Mouse (Mus musculus): ENCODE data around the gene Traf3ip3. TPM values are rescaled to one million over a fixed set of nuclear protein-coding genes. Genes with fewer than 3 reads are reported as not detected.

Gene Traf3ip3
- polyA plus RNA-seq, 1 experiment from 2014 or later, result 3.0 TPM

GRCm38 (mm10) chr1:193216000-193216399 lies 14.5 kb upstream of the Traf3ip3 start:
- 64% methylated on average over 3 of the region's 3 CpGs for WGBS
- ATAC-seq (no peak), DNase-seq (ENCODE audit: low spot score) (no peak)
- TF ChIP-seq CTCF (IDR thresholded peaks at IDR 0.05) (no peak), EP300 (IDR thresholded peaks at IDR 0.05) (no peak)
- H3K36me3 ChIP-seq (ENCODE audit: insufficient read depth, low read length), result no peaks in the 10 kb centered on the region
- H3K9ac ChIP-seq (replicated peaks; ENCODE audit: low read depth), result no peak overlapping the region
- H3K4me3 ChIP-seq (ENCODE audit: low read depth, low read length), result no peak overlapping the region
- H3K27ac ChIP-seq (ENCODE audit: low read length), result no peak overlapping the region
- no peaks in the 10 kb centered on the region for H3K9me3 ChIP-seq (ENCODE audit: low read length)
- no peaks in the 10 kb centered on the region for H3K27me3 ChIP-seq (replicated peaks; ENCODE audit: insufficient read depth, low read length)
- no peak overlapping the region for H3K4me2 ChIP-seq (replicated peaks; ENCODE audit: low read depth, low read length)
- H3K4me1 ChIP-seq (ENCODE audit: insufficient read depth, low read depth, low read length), result no peaks in the 10 kb centered on the region

- H3K27ac ChIP-seq (ENCODE audit: low read length), result peak overlapping the region; percentile 16; the same call in 1 of the 2 replicates
- no peaks in the 10 kb centered on the region for H3K4me1 ChIP-seq (ENCODE audit: insufficient read depth, low read depth, low read length)
- 45% methylated on average over 5 of the region's 5 CpGs for WGBS
- H3K9ac ChIP-seq (replicated peaks; ENCODE audit: low read depth), result no peak overlapping the region
- DNase-seq (ENCODE audit: low spot score), result peak; percentile 90
- no peak for TF ChIP-seq CTCF (IDR thresholded peaks at IDR 0.05)
- peak; percentile 85 for TF ChIP-seq EP300 (IDR thresholded peaks at IDR 0.05)
- no peaks in the 10 kb centered on the region for H3K9me3 ChIP-seq (ENCODE audit: low read length)
- no peaks in the 10 kb centered on the region for H3K36me3 ChIP-seq (ENCODE audit: insufficient read depth, low read length)
- ATAC-seq, result peak; percentile 93
- no peak overlapping the region for H3K4me2 ChIP-seq (replicated peaks; ENCODE audit: low read depth, low read length)
- no peak overlapping the region for H3K4me3 ChIP-seq (ENCODE audit: low read depth, low read length)
- H3K27me3 ChIP-seq (replicated peaks; ENCODE audit: insufficient read depth, low read length), result no peaks in the 10 kb centered on the region
Observed at GRCm38 (mm10) chr1:193214053-193214452, 12.6 kb upstream of the Traf3ip3 start.

- Histone ChIP-seq H3K9me3 (ENCODE audit: low read length) (no peaks in the 10 kb centered on the region), H3K4me1 (ENCODE audit: insufficient read depth, low read depth, low read length) (no peaks in the 10 kb centered on the region), H3K4me3 (ENCODE audit: low read depth, low read length) (no peak overlapping the region), H3K27ac (ENCODE audit: low read length) (no peak overlapping the region), H3K4me2 (replicated peaks; ENCODE audit: low read depth, low read length) (no peak overlapping the region), H3K27me3 (replicated peaks; ENCODE audit: insufficient read depth, low read length) (no peaks in the 10 kb centered on the region), H3K9ac (replicated peaks; ENCODE audit: low read depth) (no peak overlapping the region), H3K36me3 (ENCODE audit: insufficient read depth, low read length) (no peaks in the 10 kb centered on the region)
- ATAC-seq, result no peak
- TF ChIP-seq EP300 (IDR thresholded peaks at IDR 0.05) (no peak), CTCF (IDR thresholded peaks at IDR 0.05) (no peak)
- DNase-seq (ENCODE audit: low spot score), result no peak
- 44% methylated on average over 5 of the region's 5 CpGs for WGBS
Observed at GRCm38 (mm10) chr1:193211371-193211770, 9.9 kb upstream of the Traf3ip3 start.

GRCm38 (mm10) chr1:193208178-193208577 lies 6.7 kb upstream of the Traf3ip3 start:
- H3K27ac ChIP-seq (ENCODE audit: low read length), result no peak overlapping the region
- WGBS, result 34% methylated on average over 2 of the region's 2 CpGs
- H3K36me3 ChIP-seq (ENCODE audit: insufficient read depth, low read length), result no peaks in the 10 kb centered on the region
- no peaks in the 10 kb centered on the region for H3K27me3 ChIP-seq (replicated peaks; ENCODE audit: insufficient read depth, low read length)
- peak; percentile 67 for DNase-seq (ENCODE audit: low spot score)
- no peak overlapping the region for H3K9ac ChIP-seq (replicated peaks; ENCODE audit: low read depth)
- H3K9me3 ChIP-seq (ENCODE audit: low read length), result no peaks in the 10 kb centered on the region
- ATAC-seq, result peak; percentile 52
- no peak overlapping the region for H3K4me2 ChIP-seq (replicated peaks; ENCODE audit: low read depth, low read length)
- TF ChIP-seq CTCF (IDR thresholded peaks at IDR 0.05) (peak; percentile 93), EP300 (IDR thresholded peaks at IDR 0.05) (no peak)
- no peak overlapping the region for H3K4me3 ChIP-seq (ENCODE audit: low read depth, low read length)
- H3K4me1 ChIP-seq (ENCODE audit: insufficient read depth, low read depth, low read length), result no peaks in the 10 kb centered on the region

GRCm38 (mm10) chr1:193207503-193207902 lies 6.0 kb upstream of the Traf3ip3 start, which contains the start of gene Lamb3:
Lamb3 (plus strand) TSS chr1:193207699.
- no peak for DNase-seq (ENCODE audit: low spot score)
- no peak within 1 kb of the TSS for H3K4me2 ChIP-seq (replicated peaks; ENCODE audit: low read depth, low read length)
- TF ChIP-seq CTCF (IDR thresholded peaks at IDR 0.05), result no peak
- no peak for TF ChIP-seq EP300 (IDR thresholded peaks at IDR 0.05)
- H3K9me3 ChIP-seq (ENCODE audit: low read length), result no peaks in the 10 kb centered on the region
- H3K9ac ChIP-seq (replicated peaks; ENCODE audit: low read depth), result no peak within 1 kb of the TSS
- ATAC-seq, result no peak
- no peaks in the 10 kb centered on the region for H3K4me1 ChIP-seq (ENCODE audit: insufficient read depth, low read depth, low read length)
- 86% methylated on average over 3 of the region's 3 CpGs for WGBS
- no peak within 1 kb of the TSS for H3K27ac ChIP-seq (ENCODE audit: low read length)
- no peak within 1 kb of the TSS for H3K4me3 ChIP-seq (ENCODE audit: low read depth, low read length)
- no peaks in the 10 kb centered on the region for H3K36me3 ChIP-seq (ENCODE audit: insufficient read depth, low read length)
- H3K27me3 ChIP-seq (replicated peaks; ENCODE audit: insufficient read depth, low read length), result no peaks in the 10 kb centered on the region

- Histone ChIP-seq H3K4me1 (ENCODE audit: insufficient read depth, low read depth, low read length) (no peaks in the 10 kb centered on the region), H3K4me3 (ENCODE audit: low read depth, low read length) (no peak overlapping the region), H3K4me2 (replicated peaks; ENCODE audit: low read depth, low read length) (no peak overlapping the region), H3K9me3 (ENCODE audit: low read length) (no peaks in the 10 kb centered on the region), H3K27me3 (replicated peaks; ENCODE audit: insufficient read depth, low read length) (no peaks in the 10 kb centered on the region), H3K36me3 (ENCODE audit: insufficient read depth, low read length) (no peaks in the 10 kb centered on the region), H3K9ac (replicated peaks; ENCODE audit: low read depth) (no peak overlapping the region), H3K27ac (ENCODE audit: low read length) (no peak overlapping the region)
- TF ChIP-seq EP300 (IDR thresholded peaks at IDR 0.05) (no peak), CTCF (IDR thresholded peaks at IDR 0.05) (no peak)
- no peak for DNase-seq (ENCODE audit: low spot score)
- WGBS, result 87% methylated on average over 2 of the region's 2 CpGs
- no peak for ATAC-seq
Observed at GRCm38 (mm10) chr1:193205431-193205830, 3.9 kb upstream of the Traf3ip3 start.

- no peak for TF ChIP-seq EP300 (IDR thresholded peaks at IDR 0.05)
- TF ChIP-seq CTCF (IDR thresholded peaks at IDR 0.05), result no peak
- DNase-seq (ENCODE audit: low spot score) (no peak), ATAC-seq (no peak)
- Histone ChIP-seq H3K9ac (replicated peaks; ENCODE audit: low read depth) (no peak overlapping the region), H3K4me2 (replicated peaks; ENCODE audit: low read depth, low read length) (no peak overlapping the region), H3K9me3 (ENCODE audit: low read length) (no peaks in the 10 kb centered on the region), H3K27me3 (replicated peaks; ENCODE audit: insufficient read depth, low read length) (no peaks in the 10 kb centered on the region), H3K27ac (ENCODE audit: low read length) (no peak overlapping the region), H3K4me1 (ENCODE audit: insufficient read depth, low read depth, low read length) (no peaks in the 10 kb centered on the region), H3K4me3 (ENCODE audit: low read depth, low read length) (no peak overlapping the region), H3K36me3 (ENCODE audit: insufficient read depth, low read length) (no peaks in the 10 kb centered on the region)
- 75% methylated on average over 2 of the region's 2 CpGs for WGBS
Observed at GRCm38 (mm10) chr1:193203821-193204220, 2.3 kb upstream of the Traf3ip3 start.

Measured in lung, postnatal 0 days (tissue).